Mouse (Mus musculus): Measurements from ENCODE around the gene Gng7. TPM values are rescaled to one million over a fixed set of nuclear protein-coding genes. Genes with fewer than 3 reads are reported as not detected.

Gng7 gene
- total and polyA plus RNA-seq, 3 experiments = 0.24 to 0.47 TPM; not detected in 1

DNA sequence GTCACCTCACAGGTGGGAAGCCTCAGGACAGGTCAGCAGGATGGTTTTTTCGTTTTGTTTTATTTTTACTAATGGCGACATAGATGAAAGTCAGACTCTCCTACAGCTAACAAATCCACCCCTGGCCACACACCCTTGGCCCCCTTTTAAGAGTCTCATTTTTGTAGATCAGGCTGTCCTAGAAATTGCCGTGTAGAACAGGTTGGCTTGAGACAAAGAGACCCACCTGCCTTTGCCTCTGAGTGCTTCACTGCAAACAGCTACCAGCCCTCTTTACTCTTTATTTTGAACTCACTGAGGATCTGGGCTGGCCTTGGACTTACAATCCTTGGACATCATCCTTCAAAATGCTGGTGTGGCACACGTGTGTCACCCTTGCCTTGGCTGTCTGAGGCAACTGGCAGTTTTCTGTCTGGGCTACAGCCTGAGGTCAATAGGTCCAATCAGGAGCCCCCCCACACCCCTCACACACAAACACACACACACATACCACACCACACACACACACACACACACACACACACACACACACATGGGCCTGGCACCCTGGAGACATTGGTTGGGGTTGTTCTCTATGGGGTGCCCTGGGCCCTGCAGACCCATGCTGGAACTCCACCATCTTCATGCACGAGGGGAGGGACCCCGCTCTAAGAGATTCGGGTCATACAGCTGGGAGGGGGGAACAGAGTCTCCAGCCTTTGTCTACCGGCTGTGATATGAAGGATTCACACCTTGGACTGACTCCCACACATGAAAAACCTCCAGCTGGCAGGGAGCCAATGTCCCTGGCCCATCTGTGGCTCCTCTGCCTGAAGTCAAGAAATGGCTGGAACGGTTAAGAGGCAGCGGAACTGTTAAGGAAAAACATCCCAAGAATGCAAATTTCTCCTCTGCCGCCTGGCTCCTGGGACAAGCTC lies 42.4 kb downstream of the Gng7 start:
- no peak for DNase-seq (ENCODE audit: extremely low read depth)
- Histone ChIP-seq H3K9me3 (replicated peaks; ENCODE audit: low read length) (peaks cover 7% of the 10 kb centered on the region), H3K4me2 (ENCODE audit: insufficient read depth, low read depth, poor library complexity, severe bottlenecking) (no peak overlapping the region), H3K27ac (ENCODE audit: insufficient read depth, low read depth) (no peak overlapping the region), H3K4me1 (ENCODE audit: control insufficient read depth in 1 of 2, insufficient read depth in 2 of 2) (peaks cover 23 to 30% of the 10 kb centered on the region in 2 experiments), H3K4me3 (replicated peaks in 1 of 3; ENCODE audit: low read depth in 2 of 3, low read length in 2 of 3, poor library complexity in 1 of 3) (no peak overlapping the region), H3K79me2 (replicated peaks; ENCODE audit: control insufficient read depth, extremely low read depth, insufficient read depth, poor library complexity, severe bottlenecking) (no peaks in the 10 kb centered on the region), H3K36me3 (replicated peaks in 1 of 2; ENCODE audit: control insufficient read depth in 1 of 2, insufficient read depth in 1 of 2, low read length in 1 of 2) (no peaks in the 10 kb centered on the region), H3K27me3 (replicated peaks) (no peaks in the 10 kb centered on the region), H3K9ac (ENCODE audit: insufficient read depth, low read depth) (no peak overlapping the region)
- no peak for TF ChIP-seq USF2 (conservative IDR thresholded peaks at IDR 0.05; ENCODE audit: low read depth, low read length)
- no peak for TF ChIP-seq ZMIZ1 (IDR thresholded peaks at IDR 0.05; ENCODE audit: low read depth, low read length)
- no peak for TF ChIP-seq CTCF (conservative IDR thresholded peaks at IDR 0.05 in 1 of 2, IDR thresholded peaks at IDR 0.05 in 1 of 2; ENCODE audit: low read depth in 2 of 2, low read length in 2 of 2)
- no peak for TF ChIP-seq GABPA (IDR thresholded peaks at IDR 0.05; ENCODE audit: insufficient replicate concordance, low read depth, low read length)
- no peak for TF ChIP-seq SMC3 (IDR thresholded peaks at IDR 0.05; ENCODE audit: low read depth, low read length)
- TF ChIP-seq MAFK (IDR thresholded peaks at IDR 0.05; ENCODE audit: insufficient replicate concordance, low read length) = no peak
- TF ChIP-seq POLR2AphosphoS2 (IDR thresholded peaks at IDR 0.05; ENCODE audit: low read depth, low read length) = no peak
- no peak for TF ChIP-seq BHLHE40 (IDR thresholded peaks at IDR 0.05; ENCODE audit: low read depth, low read length)
- no peak for TF ChIP-seq MYC (IDR thresholded peaks at IDR 0.05; ENCODE audit: low read depth, low read length)
- no peak for TF ChIP-seq MXI1 (IDR thresholded peaks at IDR 0.05; ENCODE audit: low read depth, low read length)
- no peak for TF ChIP-seq UBTF (IDR thresholded peaks at IDR 0.05; ENCODE audit: low read depth, low read length)
- dilution Hi-C loops (cut with MboI; ENCODE audit: extremely low pct_ligation_motif_present, extremely low pct_unique_long_range_greater_than_20kb, low sequenced_read_pairs) = no loop called here
- in situ Hi-C loops (cut with MboI; ENCODE audit: low pct_ligation_motif_present, low pct_unique_long_range_greater_than_20kb, low sequenced_read_pairs) = no loop called here

DNA sequence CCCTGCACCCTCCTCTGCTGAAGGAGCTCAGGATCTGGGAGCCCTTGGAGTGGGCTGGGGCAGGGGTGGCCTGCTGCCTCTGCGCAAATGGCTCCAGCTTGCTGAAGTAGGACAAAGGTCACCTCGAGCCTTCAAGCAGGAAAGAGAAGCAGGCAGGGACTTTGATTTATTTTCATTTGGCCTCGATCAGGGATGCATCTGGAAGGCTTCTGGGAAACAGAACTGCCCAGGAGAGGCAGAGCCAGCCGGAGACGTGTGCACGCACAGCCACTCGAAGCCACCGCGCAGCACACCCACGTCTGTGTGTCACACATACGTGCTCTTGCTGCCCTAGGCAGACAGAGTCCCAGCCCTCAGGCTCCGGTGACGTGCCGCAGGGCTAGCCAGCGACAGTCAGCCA lies 43.2 kb downstream of the Gng7 start:
- no peaks in the 10 kb centered on the region for H3K36me3 ChIP-seq (replicated peaks in 1 of 2; ENCODE audit: control insufficient read depth in 1 of 2, insufficient read depth in 1 of 2, low read length in 1 of 2)
- peaks cover 30 to 38% of the 10 kb centered on the region in 2 experiments for H3K4me1 ChIP-seq (ENCODE audit: control insufficient read depth in 1 of 2, insufficient read depth in 2 of 2)
- DNase-seq (ENCODE audit: extremely low read depth) = no peak
- dilution Hi-C loops (cut with MboI; ENCODE audit: extremely low pct_ligation_motif_present, extremely low pct_unique_long_range_greater_than_20kb, low sequenced_read_pairs) (no loop called here), in situ Hi-C loops (cut with MboI; ENCODE audit: low pct_ligation_motif_present, low pct_unique_long_range_greater_than_20kb, low sequenced_read_pairs) (no loop called here)
- H3K27me3 ChIP-seq (replicated peaks) = no peaks in the 10 kb centered on the region
- H3K27ac ChIP-seq (ENCODE audit: insufficient read depth, low read depth) = no peak overlapping the region
- no peak overlapping the region for H3K4me2 ChIP-seq (ENCODE audit: insufficient read depth, low read depth, poor library complexity, severe bottlenecking)
- no peaks in the 10 kb centered on the region for H3K79me2 ChIP-seq (replicated peaks; ENCODE audit: control insufficient read depth, extremely low read depth, insufficient read depth, poor library complexity, severe bottlenecking)
- no peak for TF ChIP-seq TCF12 (IDR thresholded peaks at IDR 0.05; ENCODE audit: low read depth, low read length)
- TF ChIP-seq ZMIZ1 (IDR thresholded peaks at IDR 0.05; ENCODE audit: low read depth, low read length) = no peak
- no peak for TF ChIP-seq CHD1 (IDR thresholded peaks at IDR 0.05; ENCODE audit: low read depth, low read length)
- no peak for TF ChIP-seq NRF1 (IDR thresholded peaks at IDR 0.05; ENCODE audit: low read depth, low read length)
- TF ChIP-seq ELF1 (IDR thresholded peaks at IDR 0.05; ENCODE audit: low read depth, low read length) = no peak
- no peak for TF ChIP-seq NELFE (IDR thresholded peaks at IDR 0.05; ENCODE audit: low read depth, low read length)
- TF ChIP-seq PAX5 (IDR thresholded peaks at IDR 0.05; ENCODE audit: low read length) = no peak
- TF ChIP-seq MXI1 (IDR thresholded peaks at IDR 0.05; ENCODE audit: low read depth, low read length) = no peak
- no peak for TF ChIP-seq CHD2 (IDR thresholded peaks at IDR 0.05; ENCODE audit: low read length)
- TF ChIP-seq E2F4 (IDR thresholded peaks at IDR 0.05; ENCODE audit: insufficient replicate concordance, low read depth, low read length) = no peak
- H3K4me3 ChIP-seq (replicated peaks in 1 of 3; ENCODE audit: low read depth in 2 of 3, low read length in 2 of 3, poor library complexity in 1 of 3) = no peak overlapping the region
- peaks cover 7% of the 10 kb centered on the region for H3K9me3 ChIP-seq (replicated peaks; ENCODE audit: low read length)
- no peak overlapping the region for H3K9ac ChIP-seq (ENCODE audit: insufficient read depth, low read depth)

Data from CH12.LX (cell line).